Comparison of ENCODE assay signal across 29 mouse cellular contexts in the genomic region with DNA sequence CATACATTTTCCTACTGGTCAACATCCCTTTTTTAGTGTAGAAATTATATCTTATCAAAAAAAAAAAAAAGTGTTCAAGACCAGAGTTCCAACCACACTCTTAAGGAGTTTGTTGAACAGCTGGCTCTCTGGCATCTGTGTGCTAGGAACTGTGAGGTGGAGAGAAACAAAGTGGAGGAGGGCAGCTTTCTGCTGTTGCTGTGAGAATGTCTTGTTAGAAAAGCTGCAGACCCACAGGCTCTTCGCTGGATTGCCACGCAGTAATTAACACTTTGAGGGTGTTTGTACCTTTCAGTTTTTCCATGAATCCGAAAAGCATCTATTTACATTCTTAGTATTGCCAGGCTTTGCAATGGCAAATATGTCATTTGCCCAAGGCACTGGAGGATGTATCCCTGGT. TPM values are rescaled to one million over a fixed set of nuclear protein-coding genes. Genes with fewer than 3 reads are reported as not detected.
DNase-seq lines count a peak whose midpoint lies in the region; ATAC-seq lines count a peak whose summit lies in the region.
"Had no signal": no experiment of that assay in that cellular context is flagged by ENCODE, and none has a peak within 500 bp of the region (broad histone marks: within the 10 kb centered on the region; RNA-seq: fewer than 3 reads in every experiment).

No protein-coding gene starts in this region.

- H3K4me1 ChIP-seq in heart, embryonic 11.5 days (ENCODE audit: control insufficient read depth, insufficient read depth, low read length): peaks cover 28% of the 10 kb centered on the region
- peaks cover 31% of the 10 kb centered on the region for H3K4me1 ChIP-seq in midbrain, embryonic 10.5 days
- H3K4me1 ChIP-seq in midbrain, embryonic 13.5 days (replicated peaks): peaks cover 18% of the 10 kb centered on the region
- no peaks in the 10 kb centered on the region for H3K4me1 ChIP-seq in embryonic facial prominence, embryonic 11.5 days (ENCODE audit: control insufficient read depth, insufficient read depth, low read length)

- no peaks in the 10 kb centered on the region for H3K9me3 ChIP-seq in heart, embryonic 11.5 days (replicated peaks; ENCODE audit: control insufficient read depth, low read length)
- no peaks in the 10 kb centered on the region for H3K9me3 ChIP-seq in midbrain, embryonic 10.5 days (replicated peaks)
- H3K9me3 ChIP-seq in midbrain, embryonic 13.5 days: no peaks in the 10 kb centered on the region; the same call in 1 of the 2 replicates
- no peaks in the 10 kb centered on the region for H3K9me3 ChIP-seq in embryonic facial prominence, embryonic 11.5 days (replicated peaks; ENCODE audit: control insufficient read depth, low read length)
- H3K9me3 ChIP-seq: forebrain, embryonic 13.5 days; kidney, embryonic 15.5 days; limb, embryonic 13.5 days; neural tube, embryonic 12.5 days had no signal

- H3K36me3 ChIP-seq in heart, embryonic 11.5 days (ENCODE audit: control insufficient read depth, insufficient read depth, low read length): no peaks in the 10 kb centered on the region
- no peaks in the 10 kb centered on the region for H3K36me3 ChIP-seq in midbrain, embryonic 10.5 days
- H3K36me3 ChIP-seq in midbrain, embryonic 13.5 days: no peaks in the 10 kb centered on the region
- H3K36me3 ChIP-seq in embryonic facial prominence, embryonic 11.5 days (replicated peaks; ENCODE audit: control insufficient read depth, insufficient read depth, low read depth, low read length): no peaks in the 10 kb centered on the region
- H3K36me3 ChIP-seq: kidney, embryonic 15.5 days; limb, embryonic 13.5 days; neural tube, embryonic 12.5 days had no signal

- H3K27ac ChIP-seq in heart, embryonic 11.5 days (ENCODE audit: low read depth, low read length): peak overlapping the region; percentile 67
- H3K27ac ChIP-seq in midbrain, embryonic 10.5 days (replicated peaks): no peak overlapping the region
- H3K27ac ChIP-seq in midbrain, embryonic 13.5 days: no peak overlapping the region
- H3K27ac ChIP-seq in embryonic facial prominence, embryonic 11.5 days (replicated peaks; ENCODE audit: low read depth, low read length): no peak overlapping the region
- H3K27ac ChIP-seq: forebrain, embryonic 13.5 days; kidney, embryonic 15.5 days; left cerebral cortex, adult 2 months; limb, embryonic 13.5 days; macrophage; neural tube, embryonic 12.5 days had no signal

- H3K4me2 ChIP-seq in heart, embryonic 11.5 days: peak overlapping the region; percentile 90
- no peak overlapping the region for H3K4me2 ChIP-seq in midbrain, embryonic 13.5 days (replicated peaks)
- no peak overlapping the region for H3K4me2 ChIP-seq in embryonic facial prominence, embryonic 11.5 days (ENCODE audit: low read depth, low read length)

- 15% methylated on average over 3 of the region's 3 CpGs for WGBS in heart, embryonic 11.5 days (ENCODE audit: insufficient replicate concordance)
- WGBS in midbrain, embryonic 10.5 days: 4% methylated on average over 3 of the region's 3 CpGs
- 3% methylated on average over 3 of the region's 3 CpGs for WGBS in midbrain, embryonic 13.5 days
- 4% methylated on average over 3 of the region's 3 CpGs for WGBS in embryonic facial prominence, embryonic 11.5 days

- ATAC-seq in heart, embryonic 11.5 days (replicated peaks; ENCODE audit: insufficient number of reproducible peaks, low FRiP score, low TSS enrichment): no peak
- ATAC-seq in midbrain, embryonic 13.5 days: no peak
- no peak for ATAC-seq in embryonic facial prominence, embryonic 11.5 days (replicated peaks; ENCODE audit: insufficient number of reproducible peaks, low FRiP score, low TSS enrichment, low read depth)
- ATAC-seq: lung, postnatal 0 days had no signal

- no peaks in the 10 kb centered on the region for H3K27me3 ChIP-seq in heart, embryonic 11.5 days (ENCODE audit: control insufficient read depth, insufficient read depth, low read length)
- peaks cover 88% of the 10 kb centered on the region for H3K27me3 ChIP-seq in midbrain, embryonic 10.5 days (ENCODE audit: low read depth, poor library complexity, severe bottlenecking)
- H3K27me3 ChIP-seq in midbrain, embryonic 13.5 days: peaks cover 86% of the 10 kb centered on the region
- H3K27me3 ChIP-seq in embryonic facial prominence, embryonic 11.5 days (ENCODE audit: control insufficient read depth, insufficient read depth, low read length): peaks cover 49% of the 10 kb centered on the region
- H3K27me3 ChIP-seq: CH12.LX had no signal

- 0 out of 2 replicates have a peak overlapping the region, but pooled peaks have one; percentile 52 for H3K4me3 ChIP-seq in heart, embryonic 11.5 days (ENCODE audit: low read depth, low read length)
- H3K4me3 ChIP-seq in midbrain, embryonic 10.5 days: peak overlapping the region; percentile 60; the same call in 1 of the 2 replicates
- no peak overlapping the region for H3K4me3 ChIP-seq in midbrain, embryonic 13.5 days (replicated peaks)
- no peak overlapping the region for H3K4me3 ChIP-seq in embryonic facial prominence, embryonic 11.5 days (ENCODE audit: low read depth, low read length)
- H3K4me3 ChIP-seq: left cerebral cortex, adult 2 months; myocyte had no signal

- peak overlapping the region; percentile 81; the same call in 1 of the 2 replicates for H3K9ac ChIP-seq in heart, embryonic 11.5 days (ENCODE audit: low read depth, low read length)
- H3K9ac ChIP-seq in midbrain, embryonic 13.5 days (replicated peaks): no peak overlapping the region
- H3K9ac ChIP-seq in embryonic facial prominence, embryonic 11.5 days (replicated peaks; ENCODE audit: low read length): no peak overlapping the region
- H3K9ac ChIP-seq: forebrain, embryonic 13.5 days; kidney, embryonic 15.5 days; limb, embryonic 13.5 days; neural tube, embryonic 12.5 days had no signal

- peak; percentile 45 for DNase-seq in embryo, embryonic 10.5 days (ENCODE audit: low spot score)
- no peak for DNase-seq in embryo, embryonic 10 days (ENCODE audit: low spot score)
- no peak for DNase-seq in heart, adult 9 months (ENCODE audit: low spot score in 2 of 2)
- DNase-seq in midbrain, embryonic 10.5 days (ENCODE audit: low spot score): peak; percentile 39
- DNase-seq in embryonic facial prominence, embryonic 11.5 days (ENCODE audit: low spot score): peak; percentile 17
- DNase-seq in MN1 (ENCODE audit: low spot score): no peak
- DNase-seq: adrenal gland, adult 8-10 months; cerebellum, adult 8-10 months; cerebellum, postnatal 25 days; gastrocnemius, postnatal 25 days; kidney, adult 18-20 months; kidney, postnatal 25 days; right cerebral cortex, adult 18-20 months; spleen, adult 18-20 months; thymus, adult 18-20 months; thymus, postnatal 25 days had no signal

RNA-seq across cellular contexts. Expression of a gene that starts 5.9 kb away (rescaled TPM):
- polyA plus RNA-seq in heart, embryonic 11.5 days (2014; fragmentation: Nextera tagmentation; extraction: Ambion mirVana): 60.0 and 80.5 TPM in 2 replicates
- polyA plus RNA-seq in midbrain, embryonic 10.5 days (2016; fragmentation: Nextera tagmentation; extraction: Ambion mirVana): 0.06 and 0.39 TPM in 2 replicates
- polyA plus RNA-seq in midbrain, embryonic 13.5 days (2015; fragmentation: Nextera tagmentation; extraction: Ambion mirVana): 0.08 and 0.15 TPM in 2 replicates
- polyA plus RNA-seq in embryonic facial prominence, embryonic 11.5 days (2014; fragmentation: Nextera tagmentation; extraction: Ambion mirVana): 0.84 and 0.85 TPM in 2 replicates
- polyA plus RNA-seq: C2C12; frontal cortex, adult 2 months; limb, embryonic 13.5 days; macrophage; myocyte had no signal

Comparison
In these comparisons a context has a peak if more than half of its experiments do, and no peak if none do; other contexts are left out.
1. DNase-seq: peak in embryo, embryonic 10.5 days (single experiment), midbrain, embryonic 10.5 days (single experiment) and embryonic facial prominence, embryonic 11.5 days (single experiment); none in embryo, embryonic 10 days (single experiment), heart, adult 9 months (0 of 2) and MN1 (single experiment).
2. H3K4me3 ChIP-seq: peak in heart, embryonic 11.5 days (single experiment) and midbrain, embryonic 10.5 days (single experiment); none in midbrain, embryonic 13.5 days (single experiment) and embryonic facial prominence, embryonic 11.5 days (single experiment).
3. RNA of a gene that starts 5.9 kb away (polyA plus RNA-seq): 60.0 to 80.5 TPM in heart, embryonic 11.5 days; 0.84 to 0.85 TPM in embryonic facial prominence, embryonic 11.5 days, 0.06 to 0.39 TPM in midbrain, embryonic 10.5 days and 0.08 to 0.15 TPM in midbrain, embryonic 13.5 days; every median in the first group is over 10 times any median in the second.